Mouse (Mus musculus) right cerebral cortex, postnatal 25 days (tissue): Measurements from ENCODE around the gene Mccc2.
A peak's percentile ranks its signal among the peaks of the same experiment; 100 is the strongest.

Experiments used
- DNase-seq: peaks from one replicate; pipeline ENCODE4 v3.0.0; 2022

The Mccc2 gene

DNA sequence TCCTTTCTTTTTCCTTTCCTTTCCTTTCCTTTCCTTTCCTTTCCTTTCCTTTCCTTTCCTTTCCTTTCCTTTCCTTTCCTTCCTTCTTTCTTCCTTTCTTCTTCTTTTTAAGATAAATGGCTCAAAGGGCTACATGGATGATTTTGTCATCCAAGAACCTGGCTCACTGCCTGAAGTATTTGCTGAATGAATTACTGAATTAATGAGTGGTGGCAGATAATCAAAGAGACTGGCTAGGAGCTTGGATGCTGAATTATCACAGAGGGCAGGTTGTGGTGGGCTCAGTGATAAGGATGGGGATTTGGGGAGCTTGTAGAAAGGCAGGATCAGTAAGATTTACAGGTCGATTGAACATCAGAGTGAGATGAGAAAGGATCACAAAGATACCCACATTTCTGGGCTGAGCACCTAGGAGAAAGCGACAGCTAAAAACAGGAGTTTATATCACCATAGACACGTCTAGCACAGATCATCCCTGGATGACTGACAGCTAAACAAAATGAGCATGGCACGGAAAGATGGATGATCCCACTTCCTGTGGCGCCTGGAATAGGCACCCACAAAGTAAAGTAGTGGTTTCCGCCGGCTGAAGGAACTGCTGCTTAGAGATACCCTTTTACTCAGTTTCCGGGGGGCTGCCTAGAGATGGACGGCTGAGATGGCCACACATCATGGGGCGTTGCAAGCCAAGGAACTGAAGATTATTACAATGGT is 76.7 kb downstream of the Mccc2 start:
- no peak for DNase-seq

DNA sequence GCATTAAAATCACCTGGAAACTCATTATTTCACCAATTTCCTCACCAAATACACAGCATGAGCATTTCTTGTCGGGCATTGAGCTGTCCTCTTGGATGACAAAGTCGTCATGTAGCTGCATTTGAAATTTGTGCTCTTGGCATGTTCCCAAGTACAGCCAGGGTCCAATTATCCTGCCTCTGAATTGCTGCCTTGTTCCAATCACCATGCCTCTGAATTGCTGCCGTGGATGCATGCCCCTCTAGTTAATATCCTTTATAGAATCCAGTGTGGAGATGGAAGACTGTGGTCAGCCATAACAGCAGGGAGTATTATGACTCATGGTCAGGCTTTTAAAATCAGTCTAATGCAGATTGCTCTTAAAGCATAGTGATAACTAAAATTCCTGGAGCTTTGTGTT is 77.7 kb downstream of the Mccc2 start:
- DNase-seq, result no peak

DNA sequence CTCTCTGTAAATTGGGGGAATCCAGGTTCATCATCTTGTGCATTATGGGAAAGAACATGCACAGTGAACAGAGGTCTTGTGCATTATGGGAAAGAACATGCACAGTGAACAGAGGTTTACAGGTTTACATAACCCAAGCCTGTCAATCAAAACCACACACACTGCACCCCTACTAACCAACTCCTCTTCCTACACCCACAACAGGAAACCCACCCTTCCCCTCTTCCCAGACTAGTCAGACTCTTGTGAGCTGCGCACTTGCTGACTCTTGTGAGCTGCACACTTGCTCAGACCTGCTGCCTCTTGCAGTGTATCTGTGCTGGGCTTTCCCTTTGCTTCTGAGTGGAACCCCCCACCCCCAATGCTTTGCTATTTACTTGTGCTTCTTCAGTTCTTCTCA is 83.0 kb downstream of the Mccc2 start:
- DNase-seq, result no peak

DNA sequence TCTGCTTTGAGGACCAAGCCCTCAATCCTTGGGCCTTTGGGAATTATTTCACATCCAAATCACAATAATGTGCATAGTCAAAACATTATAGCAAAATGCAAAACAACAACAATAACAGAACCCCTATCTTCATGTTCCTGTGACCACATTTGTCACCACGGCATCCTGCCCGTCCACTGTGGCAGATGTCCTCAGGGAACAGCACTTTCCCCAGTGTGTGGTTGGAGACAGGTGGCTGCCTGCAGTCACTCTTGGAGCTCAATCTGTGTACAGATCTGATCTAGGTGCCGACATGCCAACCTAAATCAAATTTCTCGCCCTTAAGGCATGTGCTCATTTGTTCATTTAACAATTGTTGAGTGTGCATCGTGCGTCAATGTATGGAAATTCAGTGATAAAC is 83.9 kb downstream of the Mccc2 start:
- DNase-seq, result no peak

DNA sequence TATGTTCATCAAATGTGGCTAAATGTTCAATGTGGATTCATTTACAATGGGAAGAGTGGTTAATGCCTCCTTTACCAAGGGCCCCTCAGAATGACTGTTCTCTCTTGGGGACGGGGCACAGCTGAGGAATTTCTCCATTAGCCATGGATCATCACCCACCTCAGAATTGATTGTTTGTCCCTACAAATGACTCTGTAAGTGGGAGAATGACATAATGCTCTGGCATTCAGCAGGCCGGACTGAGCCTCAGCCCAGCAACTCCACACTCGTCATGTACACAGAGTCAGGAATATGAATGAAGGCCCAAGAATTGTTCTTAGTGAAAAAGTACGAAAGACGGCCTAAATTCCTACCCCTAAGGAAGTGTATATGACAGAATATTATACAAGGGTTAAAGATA is 89.2 kb downstream of the Mccc2 start:
- DNase-seq, result no peak

DNA sequence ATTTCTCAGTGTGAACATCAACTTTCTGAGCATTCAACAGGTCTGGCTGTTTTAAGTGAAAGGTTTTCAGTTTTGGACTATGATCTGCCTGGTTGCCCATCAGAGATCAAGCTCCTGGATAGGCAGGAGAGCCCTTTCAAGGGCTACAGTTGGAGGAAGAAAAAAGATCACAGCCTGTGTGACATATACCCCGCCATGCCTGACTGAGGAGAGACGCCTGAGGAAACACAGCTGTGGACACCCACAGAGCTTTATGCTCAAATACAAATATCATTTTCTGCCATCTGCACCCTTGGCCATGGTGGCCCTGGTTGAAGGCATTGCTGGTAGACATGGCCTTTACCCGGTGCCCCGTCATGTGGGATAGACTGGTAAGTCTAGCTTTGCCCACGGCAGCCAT is 99.8 kb downstream of the Mccc2 start:
- no peak for DNase-seq

DNA sequence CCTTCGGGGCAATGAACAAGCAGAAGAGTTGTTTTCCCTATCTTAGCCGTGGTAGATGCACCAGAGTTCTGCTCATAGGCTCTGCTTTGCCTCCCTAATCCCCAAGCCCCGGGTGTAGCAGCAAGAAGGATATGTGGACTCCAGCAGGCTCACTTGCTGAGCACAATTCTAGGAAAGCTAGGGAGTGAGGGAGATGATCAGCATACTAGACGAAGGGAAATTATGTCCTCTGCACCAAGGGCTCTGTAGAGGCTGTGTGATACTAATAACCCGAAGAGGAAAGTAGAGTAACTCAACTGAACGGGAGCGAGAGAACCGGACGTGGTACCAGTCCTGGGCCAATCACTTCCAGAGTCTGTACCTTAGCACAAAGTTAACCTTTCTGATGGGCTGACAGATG is 114.5 kb downstream of the Mccc2 start, which contains the start of gene Cartpt:
Gene Cartpt (minus strand): TSS at position 127 of the 400 bp plus-strand sequence.
- no peak for DNase-seq

DNA sequence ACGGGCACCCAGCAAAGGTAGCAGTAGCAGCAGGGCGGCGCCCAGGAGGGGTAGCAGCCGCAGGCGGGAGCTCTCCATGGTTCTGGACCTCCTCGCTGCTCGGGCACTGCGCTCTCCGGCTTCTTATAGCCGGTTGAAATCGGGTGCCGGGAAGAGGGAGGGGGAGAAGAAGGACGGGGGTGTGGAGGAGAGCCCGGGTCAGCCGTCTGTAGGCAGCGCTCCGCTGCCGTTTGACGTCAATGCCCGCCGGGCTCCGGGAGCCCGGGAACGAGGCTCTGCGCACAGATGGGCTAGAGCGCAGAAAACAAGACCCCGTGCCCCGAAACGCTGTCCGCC is 114.9 kb downstream of the Mccc2 start:
- peak; percentile 14 for DNase-seq

DNA sequence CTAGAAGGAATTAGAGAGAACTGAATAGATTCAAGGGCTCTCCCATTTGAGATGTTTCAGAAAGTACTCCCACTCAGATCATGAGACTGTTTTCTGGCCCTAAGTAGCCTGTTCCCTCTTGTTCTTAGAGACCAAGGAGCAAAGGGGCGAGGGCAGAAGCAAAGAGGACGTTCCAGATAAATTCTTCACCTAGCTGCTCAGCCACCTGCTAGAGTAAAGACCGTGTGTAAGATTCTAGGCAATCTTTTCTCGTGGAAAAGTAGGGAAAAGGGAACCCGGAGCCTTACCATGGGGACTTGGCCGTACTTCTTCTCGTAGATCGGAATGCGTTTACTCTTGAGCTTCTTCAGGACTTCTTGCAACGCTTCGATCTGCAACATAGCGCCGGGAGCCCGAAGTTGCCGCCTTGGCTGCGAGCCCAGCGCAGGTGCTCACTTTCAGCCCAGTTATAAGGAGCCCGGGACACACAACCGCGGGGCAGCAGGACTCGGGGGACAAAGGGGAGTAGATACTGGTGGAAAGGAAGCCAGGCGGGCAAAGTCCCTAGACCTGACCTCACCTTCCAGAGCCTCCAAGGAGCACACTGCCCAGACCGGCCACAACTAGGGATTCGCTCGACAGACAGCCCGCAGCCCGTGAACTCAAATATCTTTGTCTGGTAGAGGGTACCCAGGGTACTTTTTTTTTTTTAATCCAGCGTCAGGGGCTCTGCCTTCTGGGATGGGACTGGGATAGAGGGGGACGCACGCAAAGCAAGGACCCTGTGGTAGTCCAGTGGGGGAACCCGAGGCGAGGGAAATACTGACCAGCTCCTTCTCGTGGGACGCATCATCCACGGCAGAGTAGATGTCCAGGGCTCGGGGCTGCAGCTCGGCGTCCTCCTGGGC is 115.5 kb downstream of the Mccc2 start:
- DNase-seq, result peak; percentile 11

DNA sequence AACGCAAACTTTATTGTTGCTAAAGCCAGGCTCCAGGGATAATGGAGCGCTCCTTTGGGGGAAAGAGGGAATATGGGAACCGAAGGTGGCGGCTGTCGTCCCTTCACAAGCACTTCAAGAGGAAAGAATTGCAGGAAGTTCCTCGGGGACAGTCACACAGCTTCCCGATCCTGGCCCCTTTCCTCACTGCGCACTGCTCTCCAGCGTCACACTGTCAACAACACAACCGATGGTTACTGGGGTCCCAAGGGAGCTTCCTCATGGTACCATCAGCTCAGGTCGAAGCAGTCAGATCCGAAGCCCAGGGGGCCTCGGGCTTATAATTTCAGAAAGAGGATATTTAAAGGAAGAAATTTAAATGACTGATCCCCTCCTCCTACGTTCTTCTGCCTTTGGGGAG is 116.6 kb downstream of the Mccc2 start:
- DNase-seq, result no peak
